Mouse (Mus musculus): ENCODE results near the gene Tstd2. TPM values are rescaled to one million over a fixed set of nuclear protein-coding genes. Genes with fewer than 3 reads are reported as not detected.

The Tstd2 gene
- polyA plus RNA-seq, 1 experiment from 2014 or later, result 17.2 TPM

- no peak overlapping the region for H3K4me3 ChIP-seq (ENCODE audit: low read depth, low read length)
- no peak overlapping the region for H3K4me2 ChIP-seq (replicated peaks; ENCODE audit: low read depth)
- no peak overlapping the region for H3K27ac ChIP-seq (replicated peaks)
- no peak overlapping the region for H3K9ac ChIP-seq (ENCODE audit: low read length)
- DNase-seq (ENCODE audit: low spot score) (no peak), ATAC-seq (ENCODE audit: low FRiP score, low TSS enrichment) (no peak)
- H3K36me3 ChIP-seq (ENCODE audit: control insufficient read depth, insufficient read depth, low read length), result no peaks in the 10 kb centered on the region
- no peak for TF ChIP-seq CTCF (IDR thresholded peaks at IDR 0.05; ENCODE audit: low read depth)
- TF ChIP-seq EP300 (optimal IDR thresholded peaks at IDR 0.05), result no peak
- H3K4me1 ChIP-seq (replicated peaks; ENCODE audit: control insufficient read depth, insufficient read depth), result no peaks in the 10 kb centered on the region
- WGBS, result 65% methylated on average over 3 of the region's 3 CpGs
- H3K9me3 ChIP-seq (ENCODE audit: control insufficient read depth, low read length), result no peaks in the 10 kb centered on the region
- no peaks in the 10 kb centered on the region for H3K27me3 ChIP-seq (ENCODE audit: control insufficient read depth, insufficient read depth, low read length)
These were observed 73.5 kb downstream of the Tstd2 start for GRCm38 (mm10) chr4:46064961-46065360.

Other genes with a start within 250 kb of the Tstd2 start
- gene Ccdc180, start 248.4 kb downstream of the Tstd2 start, polyA plus RNA-seq (2015; fragmentation: Nextera tagmentation; extraction: Ambion mirVana), result 0.22 and 0.24 TPM in 2 replicates
- gene Tdrd7, start 173.4 kb downstream of the Tstd2 start, polyA plus RNA-seq (2015; fragmentation: Nextera tagmentation; extraction: Ambion mirVana), result 24.9 and 25.1 TPM in 2 replicates
- gene Tmod1, start 99.8 kb downstream of the Tstd2 start, polyA plus RNA-seq (2015; fragmentation: Nextera tagmentation; extraction: Ambion mirVana), result 3.2 and 3.4 TPM in 2 replicates
- 27.0 and 27.8 TPM in 2 replicates for gene Ncbp1, start 81 bp downstream of the Tstd2 start, polyA plus RNA-seq (2015; fragmentation: Nextera tagmentation; extraction: Ambion mirVana)
- gene Xpa, start 57.6 kb upstream of the Tstd2 start, polyA plus RNA-seq (2015; fragmentation: Nextera tagmentation; extraction: Ambion mirVana), result 24.5 and 25.2 TPM in 2 replicates
- 0.78 and 0.93 TPM in 2 replicates for gene Foxe1, start 204.9 kb upstream of the Tstd2 start, polyA plus RNA-seq (2015; fragmentation: Nextera tagmentation; extraction: Ambion mirVana)